Mouse (Mus musculus) granulocyte monocyte progenitor cell, adult 5-6 weeks (primary cell): Measurements from ENCODE around the gene F930015N05Rik. TPM values are rescaled to one million over a fixed set of nuclear protein-coding genes. Genes with fewer than 3 reads are reported as not detected.

Experiments
- ATAC-seq: replicated peaks from 2 replicates; pipeline ENCODE4 v1.8.0; 2016; ENCODE audit warnings: mild to moderate bottlenecking, moderate TSS enrichment, inconsistent platforms; ENCODE audit not compliant: poor library complexity, severe bottlenecking
- total RNA-seq, 2 experiments: library from RNA; stranded (forward) in 1 of 2; stranded (reverse) in 1 of 2; fragments of 200-712, 200-1000 nt in 1 of 2; fragments of >200 nt in 1 of 2; fragmentation: Nextera tagmentation in 1 of 2; gene quantifications; 2 replicates each; pipeline ENCODE4 v1.2.3; 2014 to 2017

The F930015N05Rik gene
- total RNA-seq, 2 experiments from 2014 or later = not detected

GRCm38 (mm10) chr11:64386333-64386732 lies 50.1 kb downstream of the F930015N05Rik start:
- ATAC-seq = no peak

Other genes with a start within 250 kb of the F930015N05Rik start
- gene Hs3st3a1, start 1.3 kb downstream of the F930015N05Rik start, total RNA-seq (2014; fragmentation: Nextera tagmentation) = not detected in 2 replicates
- not detected in 2 replicates for gene Hs3st3a1, start 1.3 kb downstream of the F930015N05Rik start, total RNA-seq (2017)